Mouse (Mus musculus) left cerebral cortex, postnatal 10 days (tissue): ENCODE measurements at regions not wholly inside any gene's neighbourhood (a gene's known extent, or its start where the extent isn't known, plus 50 kb on each side); places are given as distances from the start of the nearest gene placed in this dataset.
A peak's percentile ranks its signal among the peaks of the same experiment; 100 is the strongest.
"Not testable (repeated sequence)": the region's sequence is repeated elsewhere in the genome, so short reads cannot be mapped to it uniquely, and the experiment has no call there.

Source experiments
- DNase-seq, 2 experiments: peaks; one replicate each; pipeline ENCODE4 v3.0.0; 2021 to 2022; ENCODE audit warnings: low spot score in 2 of 2, mixed read lengths in 1 of 2; ENCODE audit errors: extremely low spot score in 1 of 2
- intact Hi-C: fragments of 180-260 bp; cut with DNase I; formaldehyde crosslinking; loops from one replicate; pipeline ENCODE4 v1.15.1; 2025

DNA sequence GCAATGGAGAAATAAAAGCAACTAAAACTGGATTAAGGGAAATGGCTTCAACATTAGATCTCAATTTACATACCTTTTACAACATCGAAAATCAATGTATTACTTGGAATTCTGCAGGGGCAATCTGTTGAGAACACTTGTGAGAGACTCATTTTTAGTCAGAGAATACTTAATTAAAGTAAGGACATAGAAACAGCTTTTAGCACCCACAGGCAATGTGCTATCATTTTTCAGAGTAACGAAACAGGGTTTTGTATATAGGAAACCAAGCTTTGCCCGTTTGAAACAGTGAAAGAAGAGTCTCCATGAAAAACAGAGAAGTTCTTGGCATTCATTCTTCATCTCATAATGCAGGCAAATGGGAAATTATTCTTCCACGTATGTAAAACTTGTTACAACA, 196.4 kb downstream of the Tdrd3 start:
- DNase-seq, result no peak
- intact Hi-C loops, result no loop called here

DNA sequence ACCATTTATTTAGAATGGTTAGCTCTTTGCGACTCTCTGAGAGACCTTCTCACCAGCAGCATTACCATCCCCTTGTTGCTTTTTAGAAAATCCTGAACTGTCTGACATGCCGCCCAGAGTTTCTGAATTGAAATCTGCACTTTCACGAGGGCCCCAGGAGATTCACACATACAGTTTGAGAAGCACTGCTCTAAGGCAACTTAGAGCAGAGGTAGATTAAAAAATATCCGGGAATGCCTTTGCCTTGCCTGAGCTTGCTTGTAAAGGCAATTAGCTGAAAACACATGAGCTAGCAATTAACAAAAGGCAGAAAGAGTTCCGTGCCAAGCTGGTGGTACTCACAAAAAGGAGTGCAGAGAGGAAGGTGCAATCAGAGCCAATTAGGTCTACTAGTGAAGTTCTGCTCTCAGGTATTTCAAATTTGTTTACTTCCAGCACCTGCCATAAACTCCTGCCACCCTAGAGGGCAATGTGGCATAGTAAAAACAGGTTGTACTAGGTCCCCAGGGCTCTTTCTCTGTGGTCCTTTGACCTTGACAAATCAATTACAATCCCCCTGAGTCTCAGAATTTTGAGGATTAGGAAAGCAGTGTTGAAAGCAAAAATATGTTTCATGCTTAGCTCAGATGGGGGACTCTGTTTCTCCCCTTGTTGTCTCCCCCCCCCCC, 203.1 kb downstream of the Tdrd3 start:
- no peak for DNase-seq
- intact Hi-C loops, result no loop called here

DNA sequence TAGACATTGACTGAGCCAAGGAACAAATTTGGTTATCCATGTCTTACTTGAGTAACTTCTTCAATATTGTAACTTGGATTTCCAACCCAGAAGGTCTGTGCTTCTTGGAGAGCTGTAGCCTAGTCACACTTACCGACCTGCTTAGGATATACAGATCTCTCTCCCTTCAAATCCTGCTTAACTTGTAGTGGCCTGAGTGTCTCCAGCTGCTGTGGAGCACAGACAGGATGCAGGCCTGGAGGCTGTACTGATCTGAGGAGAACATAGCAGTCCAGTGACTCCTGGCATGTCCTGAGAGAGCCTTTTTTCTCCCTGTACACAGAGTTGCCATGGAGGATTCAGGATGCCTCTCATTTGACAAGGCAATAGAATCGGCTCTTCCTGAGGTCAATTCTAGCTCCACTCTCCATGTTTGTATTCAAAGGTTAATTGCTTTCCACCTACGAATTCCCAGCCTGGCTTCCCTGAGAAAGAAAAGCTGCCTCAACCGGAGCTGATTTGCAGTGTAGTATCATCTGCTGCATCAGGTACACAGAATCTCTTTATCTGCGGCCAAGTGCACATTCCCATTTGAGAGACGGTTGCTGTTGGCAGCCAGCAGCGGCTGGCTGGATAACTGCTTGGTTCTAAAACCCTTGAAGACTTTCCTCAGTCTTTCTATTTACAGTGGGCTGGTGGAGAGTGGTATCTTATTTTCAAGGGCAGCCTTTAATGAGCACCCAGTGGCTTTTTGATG, 214.8 kb downstream of the Tdrd3 start:
- intact Hi-C loops, result no loop called here
- no peak for DNase-seq

DNA sequence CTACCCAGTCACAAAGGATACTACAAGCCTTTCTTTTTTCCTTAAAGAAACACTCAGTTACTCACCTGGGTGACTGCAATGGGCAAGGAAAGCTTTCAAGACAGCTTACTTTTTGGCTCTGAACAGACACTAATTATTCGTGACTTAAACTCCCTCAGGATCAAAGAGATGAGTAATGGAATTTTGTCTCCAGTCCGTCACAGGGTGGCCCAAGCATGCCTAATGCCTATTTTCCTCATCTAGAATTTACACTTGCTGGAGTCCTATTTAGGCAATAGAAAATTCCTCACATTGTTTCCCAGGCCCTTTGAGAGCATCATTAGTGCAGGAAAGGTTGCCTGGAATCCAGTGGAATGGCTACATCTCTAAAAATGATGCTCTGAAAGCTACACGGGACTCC, 218.2 kb downstream of the Tdrd3 start:
- intact Hi-C loops, result no loop called here
- DNase-seq, result no peak

DNA sequence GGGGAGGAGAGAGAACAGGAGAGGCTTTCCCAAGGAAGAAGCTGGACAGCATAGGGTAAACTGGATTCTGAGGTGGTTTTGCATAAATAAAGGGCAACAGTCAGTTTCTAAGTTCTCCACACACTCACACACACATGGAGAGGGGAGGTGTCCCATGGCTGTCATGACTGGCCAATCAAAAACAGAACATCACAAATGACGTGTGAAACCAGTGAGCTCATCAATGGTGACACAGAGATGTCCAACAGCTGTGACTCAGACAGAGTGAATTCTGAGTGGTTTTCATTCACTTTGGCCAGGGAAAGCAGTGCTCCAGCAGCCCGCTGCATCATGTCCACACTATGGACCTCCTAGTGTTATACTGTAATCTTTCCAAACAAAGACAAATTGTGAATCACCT, 220.7 kb downstream of the Tdrd3 start:
- DNase-seq, result no peak
- intact Hi-C loops, result no loop called here

DNA sequence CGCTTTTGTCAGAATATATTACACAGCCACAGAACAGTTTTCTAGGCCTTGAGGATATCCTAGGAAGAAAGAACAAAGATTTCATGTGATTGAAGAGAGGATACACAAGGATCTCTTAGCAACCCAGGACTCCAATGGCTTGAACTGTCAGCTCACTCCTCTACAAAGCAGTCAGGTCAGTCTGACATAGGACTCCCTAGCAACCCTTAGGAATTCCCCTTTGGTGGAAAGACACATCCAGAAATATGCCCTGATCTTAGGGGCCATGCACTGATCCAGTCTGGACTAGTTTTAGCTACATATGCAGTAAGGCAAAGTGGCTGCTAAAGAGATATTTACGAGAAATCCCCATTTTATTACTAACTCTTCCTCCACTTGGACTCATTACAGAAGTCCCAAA, 251.5 kb downstream of the Tdrd3 start:
- intact Hi-C loops, result no loop called here

DNA sequence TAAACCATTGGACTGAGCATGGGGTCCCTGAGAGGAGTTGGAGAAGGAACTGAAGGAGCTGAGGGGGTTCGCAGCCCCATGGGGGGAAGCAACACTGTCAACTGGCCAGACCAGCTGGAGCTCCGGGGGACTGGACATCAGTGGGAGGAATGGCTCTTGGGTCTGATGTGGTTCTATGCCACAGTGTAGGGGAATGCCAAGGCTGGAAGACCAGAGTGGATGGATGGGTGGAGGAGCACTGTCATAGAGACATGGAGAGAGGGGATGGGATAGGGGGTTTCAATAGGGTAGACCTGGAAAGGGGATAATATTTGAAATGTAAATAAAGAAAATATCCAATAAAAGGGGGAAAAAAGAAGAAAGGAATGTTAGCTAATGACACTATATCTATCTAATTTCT, 253.1 kb downstream of the Tdrd3 start:
- peak in 1 of 2 experiments; percentile 13 for DNase-seq
- intact Hi-C loops, result no loop called here

More for the DNA sequence above, 251.5 kb downstream of the Tdrd3 start:
- no peak for DNase-seq

DNA sequence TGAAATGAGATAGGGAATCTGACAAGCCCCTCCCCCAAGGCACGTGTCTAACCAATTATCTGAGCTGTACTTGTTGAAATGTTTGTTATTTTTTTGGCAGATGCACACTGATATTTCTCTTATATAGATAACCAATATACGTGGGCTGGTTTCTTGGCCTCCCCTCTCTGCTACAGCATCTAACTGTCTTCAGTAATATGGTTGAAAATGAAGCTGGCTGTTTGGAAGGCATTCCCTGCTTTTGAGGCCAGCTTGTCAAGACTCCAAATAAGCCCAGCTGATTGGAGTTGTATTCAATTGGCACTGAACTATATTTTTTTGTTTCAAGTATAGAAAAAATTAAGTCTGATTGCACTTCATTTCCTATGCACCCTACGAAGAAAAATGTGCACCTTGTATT, 264.3 kb downstream of the Tdrd3 start:
- no peak for DNase-seq
- intact Hi-C loops, result no loop called here

DNA sequence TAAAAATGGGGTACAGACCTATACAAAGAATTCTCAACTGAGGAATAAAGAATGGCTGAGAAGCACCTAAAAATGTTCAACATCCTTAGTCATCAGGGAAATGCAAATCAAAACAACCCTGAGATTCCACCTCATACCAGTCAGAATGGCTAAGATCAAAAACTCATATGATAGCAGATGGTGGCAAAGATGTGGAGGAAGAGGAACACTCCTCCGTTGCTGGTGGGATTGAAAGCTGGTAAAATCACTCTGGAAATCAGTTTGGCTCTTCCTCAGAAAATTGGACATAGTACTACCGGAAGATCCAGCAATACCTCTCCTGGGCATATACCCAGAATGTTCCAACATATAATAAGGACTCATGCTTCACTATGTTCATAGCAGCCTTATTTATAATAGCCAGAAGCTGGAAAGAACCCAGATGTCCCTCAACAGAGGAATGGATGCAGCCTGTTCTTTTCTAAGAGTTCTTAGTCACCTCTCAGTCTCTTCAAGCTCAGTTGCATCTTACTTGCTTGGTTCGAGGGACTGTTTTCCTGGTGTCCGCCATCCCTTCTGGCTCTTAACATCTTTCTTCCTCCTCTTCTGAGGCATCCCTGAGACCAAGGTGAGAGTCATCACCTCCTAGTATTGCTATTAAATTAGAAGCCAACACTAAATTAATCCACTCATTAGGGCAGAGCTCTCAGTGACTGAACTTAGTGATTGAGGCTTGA, 266.8 kb downstream of the Tdrd3 start:
- DNase-seq, intact Hi-C loops: not testable (repeated sequence)

DNA sequence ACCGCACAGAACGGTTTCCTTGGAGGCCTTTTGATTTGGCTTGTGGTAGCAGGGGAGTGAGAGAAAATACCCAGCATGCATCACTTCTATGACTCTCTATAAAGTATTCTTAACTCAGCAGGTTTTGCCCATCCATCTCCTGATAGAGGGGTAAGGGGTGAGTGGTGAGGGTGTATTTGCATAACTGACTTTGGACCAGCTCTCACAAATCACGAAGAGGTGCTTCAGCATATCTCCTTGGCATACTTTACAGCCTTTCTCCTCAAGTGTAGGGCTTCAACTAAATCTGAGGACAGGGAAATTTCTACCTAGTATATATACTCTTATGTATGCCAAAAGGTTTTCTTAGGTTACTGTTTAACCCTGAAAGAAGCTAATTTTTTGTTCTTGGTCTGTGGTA, 273.4 kb downstream of the Tdrd3 start:
- intact Hi-C loops, result no loop called here
- no peak for DNase-seq

DNA sequence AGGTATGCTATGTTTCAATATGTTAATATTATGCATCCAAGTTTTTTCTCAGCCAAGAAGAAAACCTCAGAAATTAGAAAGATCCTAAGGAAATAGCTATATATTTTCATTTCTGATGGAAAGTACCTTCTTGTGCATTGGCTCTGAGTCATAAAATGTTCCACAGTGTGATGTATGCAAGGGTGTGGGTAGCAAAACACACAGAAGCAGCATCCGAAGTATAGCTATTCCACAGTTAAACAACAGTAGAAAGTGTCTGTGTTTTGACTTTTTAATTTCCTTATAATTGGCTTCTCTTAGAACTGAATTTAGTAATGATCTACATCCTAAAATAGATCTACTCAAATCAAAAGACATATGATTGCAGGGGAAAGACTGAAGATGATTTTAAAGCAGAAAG, 320.0 kb downstream of the Tdrd3 start:
- DNase-seq, result no peak

DNA sequence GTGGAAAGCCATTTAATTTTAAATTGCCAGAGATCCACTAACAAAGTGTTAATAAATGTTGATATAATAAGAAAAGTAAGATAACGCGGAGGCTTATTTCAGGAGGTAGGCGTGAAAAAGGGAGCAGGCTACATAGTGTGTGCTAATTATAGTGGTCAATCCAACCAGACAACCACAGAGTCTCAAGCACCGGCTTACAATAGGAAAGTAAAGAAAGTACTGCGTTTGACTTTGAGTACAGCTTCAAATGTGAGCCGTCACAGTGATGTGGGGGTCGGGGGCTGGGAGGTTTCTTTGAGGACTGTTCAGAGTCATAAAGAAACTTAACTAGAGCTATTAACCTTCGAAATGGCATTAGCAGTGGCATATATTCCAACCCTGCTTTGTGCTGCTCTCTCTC, 329.1 kb downstream of the Tdrd3 start:
- no peak for DNase-seq
- intact Hi-C loops, result no loop called here

More for the DNA sequence above, 320.0 kb downstream of the Tdrd3 start:
- intact Hi-C loops, result no loop called here

DNA sequence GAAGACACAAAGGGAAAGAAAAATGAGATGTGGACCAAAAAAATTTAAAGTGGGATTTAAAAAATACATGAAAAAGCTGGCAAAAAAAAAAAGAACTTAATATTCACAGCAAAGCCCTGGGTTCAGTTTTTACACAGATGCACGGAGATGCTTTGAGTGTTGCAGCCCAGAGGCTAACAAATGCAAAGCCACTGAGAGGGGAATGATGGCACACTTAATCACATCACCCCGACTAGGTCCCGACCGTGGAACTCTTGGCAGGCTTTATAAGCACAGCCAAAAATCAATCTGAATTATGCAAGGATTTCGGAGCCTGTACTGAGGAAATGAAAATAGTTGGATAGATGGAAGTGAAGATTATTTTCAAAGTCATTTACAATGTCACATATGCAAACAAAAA, 329.6 kb downstream of the Tdrd3 start:
- intact Hi-C loops, result no loop called here
- no peak for DNase-seq

DNA sequence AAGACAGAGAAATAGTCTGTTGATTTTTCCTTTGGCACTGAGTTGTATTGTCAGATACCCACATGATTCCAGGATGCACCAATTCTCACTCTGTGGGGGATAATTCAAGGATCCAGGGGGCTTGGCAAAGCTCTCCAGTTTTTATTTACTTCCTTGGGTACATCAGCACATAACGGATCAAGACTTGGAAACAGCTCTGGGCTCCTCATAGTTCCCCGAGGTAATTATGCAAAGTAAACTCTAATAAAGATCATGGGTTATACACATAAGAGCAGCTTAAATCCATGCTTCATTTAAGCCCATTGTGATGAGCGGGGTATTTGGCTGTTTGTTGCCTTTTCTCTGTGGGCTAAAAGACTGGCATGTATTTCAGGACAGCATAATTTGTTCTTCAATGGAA, 332.6 kb downstream of the Tdrd3 start:
- no peak for DNase-seq
- intact Hi-C loops, result no loop called here

DNA sequence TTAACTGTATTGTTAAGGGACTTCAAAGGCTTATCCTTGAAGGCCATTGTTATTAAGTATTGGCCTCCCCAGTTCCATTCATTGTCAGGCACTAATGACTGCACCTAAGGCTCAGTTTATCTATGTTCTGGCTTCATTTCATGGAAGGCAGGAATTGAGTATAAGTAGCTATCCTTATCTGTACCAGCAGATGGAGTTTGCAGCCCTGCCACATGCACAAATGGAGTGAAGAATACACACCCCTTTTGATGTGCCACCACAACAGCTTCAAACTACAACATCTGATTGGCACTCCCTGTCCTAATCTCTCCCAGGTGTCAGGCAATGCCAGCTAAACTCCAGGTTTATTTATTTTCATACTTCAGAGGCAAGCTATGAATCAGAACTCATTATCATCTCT, 333.3 kb downstream of the Tdrd3 start:
- intact Hi-C loops, result no loop called here
- DNase-seq, result no peak

DNA sequence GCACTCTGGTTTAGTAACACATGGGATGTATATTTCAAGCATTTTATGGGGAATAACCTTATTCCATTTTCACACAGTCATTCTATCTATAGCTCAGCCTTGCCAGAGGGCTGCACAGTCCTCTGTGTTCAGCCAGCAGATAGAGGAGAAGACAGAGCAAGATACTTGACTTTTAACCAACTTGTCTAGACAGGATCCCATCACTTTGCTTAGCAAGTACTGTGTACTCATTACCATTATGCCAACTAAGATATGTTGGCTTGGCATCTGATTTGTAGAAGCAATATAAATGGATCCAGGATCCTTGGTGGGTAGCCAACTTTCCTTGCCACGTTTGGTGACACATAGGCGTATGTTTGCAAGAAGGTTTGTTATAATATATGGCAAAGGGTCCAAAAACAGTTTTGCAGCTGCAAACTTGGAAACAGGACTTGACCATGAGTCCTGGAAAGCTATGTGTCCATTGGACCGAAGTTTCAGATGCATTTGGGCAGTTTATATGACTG, 334.3 kb downstream of the Tdrd3 start:
- no peak for DNase-seq
- intact Hi-C loops, result no loop called here

DNA sequence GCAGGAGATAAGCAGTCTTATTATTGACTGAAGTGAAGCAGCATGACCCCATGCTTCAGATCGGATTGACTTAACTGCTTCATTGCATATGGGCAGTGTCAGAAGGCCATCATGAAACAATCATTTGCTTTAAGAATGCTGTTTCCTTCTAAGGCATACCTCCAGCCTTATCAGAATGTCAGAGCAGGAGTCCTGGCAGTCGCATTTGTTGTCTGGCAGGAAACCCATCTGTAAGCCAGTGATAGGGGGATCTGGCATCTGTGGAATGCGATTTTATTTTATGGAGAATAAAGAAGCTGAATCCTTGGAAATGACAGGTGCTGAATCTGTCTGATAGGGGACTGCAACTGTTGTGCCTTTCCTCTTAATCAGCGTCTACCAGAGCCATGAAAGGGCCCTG, 338.3 kb downstream of the Tdrd3 start:
- intact Hi-C loops, result no loop called here

DNA sequence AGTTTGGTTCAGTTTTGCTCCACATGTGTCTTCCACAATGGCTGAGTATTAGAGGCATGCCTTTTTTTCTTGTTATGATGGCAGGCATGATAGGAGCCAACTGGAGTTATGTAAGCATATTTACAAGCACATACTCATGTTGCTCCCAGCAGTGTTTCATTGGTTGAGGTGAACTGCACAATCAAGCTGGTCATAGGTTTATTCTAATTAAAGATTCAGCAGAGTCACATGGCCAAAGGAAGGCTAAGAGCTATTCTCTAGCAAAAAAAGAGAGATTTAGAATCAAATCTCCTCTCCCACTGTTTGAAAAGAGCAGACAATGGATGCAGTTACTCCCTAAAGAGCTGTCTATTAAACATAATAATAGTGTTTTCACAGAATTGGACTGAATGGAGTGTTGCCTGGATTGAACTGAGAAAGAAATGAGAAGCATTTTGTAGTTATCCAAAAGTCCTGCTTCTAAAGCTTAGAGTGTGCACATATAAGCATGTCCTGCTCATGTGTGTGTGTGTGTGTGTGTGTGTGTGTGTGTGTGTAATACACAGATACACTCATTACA, 359.0 kb downstream of the Tdrd3 start:
- intact Hi-C loops, result no loop called here

More for the DNA sequence above, 338.3 kb downstream of the Tdrd3 start:
- DNase-seq, result no peak

DNA sequence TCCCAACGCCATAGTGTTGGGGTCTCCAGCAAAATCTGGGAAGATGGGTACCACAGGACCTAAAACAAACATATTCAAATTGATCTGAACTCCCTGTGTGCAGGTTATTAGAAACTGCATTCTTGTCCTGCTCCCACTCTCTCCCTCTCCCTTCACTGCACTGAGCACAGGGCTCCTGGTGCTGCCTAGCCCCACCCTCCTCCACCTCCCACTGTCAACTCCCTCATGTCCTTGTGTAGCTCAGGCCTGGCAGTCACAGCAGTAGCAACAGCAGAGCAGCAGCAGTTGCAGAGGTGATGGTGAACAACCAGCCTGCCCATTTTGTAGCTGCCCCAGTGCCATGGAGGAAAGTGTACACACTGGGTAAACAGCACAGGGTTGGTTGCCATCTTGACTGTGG, 383.4 kb downstream of the Tdrd3 start:
- DNase-seq, result no peak

More for the DNA sequence above, 359.0 kb downstream of the Tdrd3 start:
- no peak for DNase-seq

DNA sequence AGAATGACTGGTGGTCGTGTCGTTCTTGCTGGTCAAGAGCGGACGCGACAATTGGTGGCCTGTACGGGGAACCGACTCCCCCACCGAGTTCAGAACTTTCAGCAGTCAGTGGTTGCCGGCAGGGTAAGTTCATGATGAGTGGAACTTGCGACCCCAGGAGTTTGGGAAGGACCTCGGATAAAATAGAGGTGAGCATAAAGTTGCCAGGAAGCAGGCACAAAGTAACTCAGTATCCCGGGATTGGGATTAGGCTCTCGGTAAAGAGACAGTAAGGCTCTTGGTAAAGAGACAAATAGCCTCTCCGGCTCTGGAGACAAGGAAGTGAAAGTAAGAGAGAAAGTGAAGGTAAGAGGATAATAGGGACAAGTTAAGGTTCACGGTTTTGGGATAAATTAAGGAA, 393.2 kb downstream of the Tdrd3 start:
- DNase-seq, intact Hi-C loops: not testable (repeated sequence)

More for the DNA sequence above, 383.4 kb downstream of the Tdrd3 start:
- intact Hi-C loops, result no loop called here
